Mouse (Mus musculus) natural killer cell, adult 2 months (primary cell): ENCODE measurements around the gene Cpt1a.

ENCODE experiments used
- DNase-seq, 2 experiments: peaks; one replicate each; pipeline ENCODE4 v3.0.0; 2022; ENCODE audit warnings: low spot score in 2 of 2

The Cpt1a gene

GRCm38 (mm10) chr19:3424214-3424613, 102.1 kb downstream of the Cpt1a start:
- DNase-seq, result no peak

GRCm38 (mm10) chr19:3428057-3428830, 106.1 kb downstream of the Cpt1a start:
- no peak for DNase-seq

GRCm38 (mm10) chr19:3429156-3429816, 107.2 kb downstream of the Cpt1a start:
- no peak for DNase-seq

- no peak for DNase-seq
Measured at GRCm38 (mm10) chr19:3431066-3431465, 108.9 kb downstream of the Cpt1a start.

GRCm38 (mm10) chr19:3431969-3432368, 109.8 kb downstream of the Cpt1a start:
- DNase-seq, result no peak

GRCm38 (mm10) chr19:3434124-3434523, 112.0 kb downstream of the Cpt1a start:
- DNase-seq, result no peak

- no peak for DNase-seq
Measured at GRCm38 (mm10) chr19:3434641-3435040, 112.5 kb downstream of the Cpt1a start.
